Mouse (Mus musculus): Measurements from ENCODE around the gene Asb17. TPM values are rescaled to one million over a fixed set of nuclear protein-coding genes. Genes with fewer than 3 reads are reported as not detected.
"Not testable (repeated sequence)": the region's sequence is repeated elsewhere in the genome, so short reads cannot be mapped to it uniquely, and the experiment has no call there.

Asb17 gene
- total RNA-seq (2021): not detected

GRCm38 (mm10) chr3:153844030-153844429 is at the start of gene Asb17:
Gene Asb17 (plus strand): TSS chr3:153844209.
- intact Hi-C loops (cut with DNase I): no loop called here
- DNase-seq: no peak

GRCm38 (mm10) chr3:153797574-153797973 is 46.4 kb upstream of the Asb17 start:
- DNase-seq: no peak
- intact Hi-C loops (cut with DNase I): no loop called here

GRCm38 (mm10) chr3:153799603-153800002 is 44.4 kb upstream of the Asb17 start:
- DNase-seq: no peak
- intact Hi-C loops (cut with DNase I): loop anchor here (5.0 to 10.0 kb wide), 2 partner anchors 72 to 1015 kb away; partner anchors contain the start of gene St6galnac3

GRCm38 (mm10) chr3:153800690-153801089 is 43.3 kb upstream of the Asb17 start:
- intact Hi-C loops (cut with DNase I): loop anchor here (5.0 to 10.0 kb wide), 2 partner anchors 73 to 1016 kb away; partner anchors contain the start of gene St6galnac3
- no peak for DNase-seq

- no peak for DNase-seq
- intact Hi-C loops (cut with DNase I): loop anchor here (5.0 to 10.0 kb wide), 2 partner anchors 74 to 1017 kb away; partner anchors contain the start of gene St6galnac3
Observed at GRCm38 (mm10) chr3:153801541-153801940, 42.5 kb upstream of the Asb17 start.

- no peak for DNase-seq
- intact Hi-C loops (cut with DNase I): loop anchor here (5.0 to 10.0 kb wide), 2 partner anchors 75 to 1018 kb away; partner anchors contain the start of gene St6galnac3
Observed at GRCm38 (mm10) chr3:153802640-153803039, 41.4 kb upstream of the Asb17 start.

GRCm38 (mm10) chr3:153804032-153804431 is 40.0 kb upstream of the Asb17 start:
- no peak for DNase-seq
- intact Hi-C loops (cut with DNase I): loop anchor here (5.0 to 10.0 kb wide), 2 partner anchors 77 to 1019 kb away; partner anchors contain the start of gene St6galnac3

GRCm38 (mm10) chr3:153806077-153806772 is 37.8 kb upstream of the Asb17 start:
- intact Hi-C loops (cut with DNase I): loop anchor here (2.0 to 10.0 kb wide), 2 partner anchors 147 to 1021 kb away; no protein-coding TSS in a partner anchor
- DNase-seq: peak; percentile 69 to 84

GRCm38 (mm10) chr3:153806773-153807443 is 37.1 kb upstream of the Asb17 start:
- intact Hi-C loops (cut with DNase I): loop anchor here (2.0 to 10.0 kb wide), 2 partner anchors 148 to 1022 kb away; no protein-coding TSS in a partner anchor

GRCm38 (mm10) chr3:153807444-153808149 is 36.4 kb upstream of the Asb17 start:
- intact Hi-C loops (cut with DNase I): loop anchor here (2.0 to 10.0 kb wide), 2 partner anchors 149 to 1023 kb away; no protein-coding TSS in a partner anchor
- DNase-seq: no peak

More at GRCm38 (mm10) chr3:153806773-153807443, 37.1 kb upstream of the Asb17 start:
- no peak for DNase-seq

GRCm38 (mm10) chr3:153808406-153808805 is 35.6 kb upstream of the Asb17 start:
- intact Hi-C loops (cut with DNase I): loop anchor here (10.0 kb wide), 1 partner anchor 1024 kb away; no protein-coding TSS in a partner anchor
- no peak for DNase-seq

- intact Hi-C loops (cut with DNase I): no loop called here
- DNase-seq: no peak
Observed at GRCm38 (mm10) chr3:153814026-153814425, 30.0 kb upstream of the Asb17 start.

- intact Hi-C loops (cut with DNase I): no loop called here
- DNase-seq: no peak
Observed at GRCm38 (mm10) chr3:153817376-153817890, 26.6 kb upstream of the Asb17 start.

- no peak for DNase-seq
- intact Hi-C loops (cut with DNase I): no loop called here
Observed at GRCm38 (mm10) chr3:153818723-153819122, 25.3 kb upstream of the Asb17 start.

GRCm38 (mm10) chr3:153819438-153819837 is 24.6 kb upstream of the Asb17 start:
- no peak for DNase-seq
- intact Hi-C loops (cut with DNase I): no loop called here

GRCm38 (mm10) chr3:153823671-153824515 is 20.1 kb upstream of the Asb17 start:
- DNase-seq: no peak
- intact Hi-C loops (cut with DNase I): no loop called here

- intact Hi-C loops (cut with DNase I): no loop called here
- DNase-seq: no peak
Observed at GRCm38 (mm10) chr3:153825197-153825596, 18.8 kb upstream of the Asb17 start.

GRCm38 (mm10) chr3:153826616-153827015 is 17.4 kb upstream of the Asb17 start:
- no peak for DNase-seq
- intact Hi-C loops (cut with DNase I): no loop called here

GRCm38 (mm10) chr3:153829788-153830187 is 14.2 kb upstream of the Asb17 start:
- intact Hi-C loops (cut with DNase I): not testable (repeated sequence)

More at GRCm38 (mm10) chr3:153829788-153830187, 14.2 kb upstream of the Asb17 start:
- not testable (repeated sequence) for DNase-seq
